Mouse (Mus musculus) cerebellum, adult 11 months (tissue): ENCODE data around the gene Frem3.

Source experiments
- DNase-seq: peaks from one replicate; pipeline ENCODE4 v3.0.0; 2022

The Frem3 gene

DNA sequence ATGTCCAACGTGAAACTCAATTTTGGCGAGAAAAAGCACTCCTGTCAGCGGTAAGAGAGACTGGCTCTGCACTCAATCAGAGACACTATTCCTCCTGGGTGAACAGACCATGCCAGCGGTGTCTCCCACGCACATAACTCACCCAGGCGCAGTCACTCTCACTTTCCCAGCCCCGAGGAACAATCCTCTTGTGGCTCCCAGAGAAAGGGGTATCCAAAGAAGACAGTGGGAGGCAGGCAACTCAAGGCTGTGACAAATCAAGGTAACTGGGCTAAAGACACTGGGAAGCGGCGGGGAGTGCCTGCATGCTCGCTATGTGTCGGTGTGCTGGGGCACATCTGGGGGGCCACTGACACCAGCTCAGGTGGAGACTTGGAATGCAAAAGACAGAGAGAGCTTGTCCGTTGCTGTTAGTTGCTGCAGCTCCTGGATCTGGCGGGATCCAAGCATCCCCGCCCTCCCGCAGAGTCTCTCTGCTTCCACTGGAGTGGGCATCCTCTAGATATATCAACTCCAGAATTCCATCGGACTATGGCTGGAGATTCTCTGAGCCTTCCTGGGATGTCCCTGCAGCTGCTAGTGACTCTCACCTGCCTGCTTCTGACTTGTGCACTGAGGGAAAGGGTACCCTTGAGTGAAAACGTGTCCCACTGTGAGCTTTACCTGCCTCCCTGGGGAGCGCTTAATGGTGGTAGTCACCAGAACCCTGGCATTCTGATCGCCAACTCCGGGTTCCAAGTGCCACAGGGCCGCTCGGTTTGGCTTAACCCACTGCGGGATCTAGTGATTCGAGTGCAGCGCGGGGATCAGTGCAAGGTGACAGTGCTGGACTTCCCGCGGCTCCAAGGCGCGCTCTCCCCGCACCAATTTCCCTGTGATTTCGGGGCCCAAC is at the start of gene Frem3:
Gene Frem3 (plus strand): TSS at position 532 of the 892 bp plus-strand sequence.
- no peak for DNase-seq

- DNase-seq = no peak
These were observed 46.6 kb upstream of the Frem3 start for GRCm38 (mm10) chr8:80564205-80564839.

- DNase-seq = no peak
These were observed 43.4 kb upstream of the Frem3 start for GRCm38 (mm10) chr8:80567471-80567870.

DNA sequence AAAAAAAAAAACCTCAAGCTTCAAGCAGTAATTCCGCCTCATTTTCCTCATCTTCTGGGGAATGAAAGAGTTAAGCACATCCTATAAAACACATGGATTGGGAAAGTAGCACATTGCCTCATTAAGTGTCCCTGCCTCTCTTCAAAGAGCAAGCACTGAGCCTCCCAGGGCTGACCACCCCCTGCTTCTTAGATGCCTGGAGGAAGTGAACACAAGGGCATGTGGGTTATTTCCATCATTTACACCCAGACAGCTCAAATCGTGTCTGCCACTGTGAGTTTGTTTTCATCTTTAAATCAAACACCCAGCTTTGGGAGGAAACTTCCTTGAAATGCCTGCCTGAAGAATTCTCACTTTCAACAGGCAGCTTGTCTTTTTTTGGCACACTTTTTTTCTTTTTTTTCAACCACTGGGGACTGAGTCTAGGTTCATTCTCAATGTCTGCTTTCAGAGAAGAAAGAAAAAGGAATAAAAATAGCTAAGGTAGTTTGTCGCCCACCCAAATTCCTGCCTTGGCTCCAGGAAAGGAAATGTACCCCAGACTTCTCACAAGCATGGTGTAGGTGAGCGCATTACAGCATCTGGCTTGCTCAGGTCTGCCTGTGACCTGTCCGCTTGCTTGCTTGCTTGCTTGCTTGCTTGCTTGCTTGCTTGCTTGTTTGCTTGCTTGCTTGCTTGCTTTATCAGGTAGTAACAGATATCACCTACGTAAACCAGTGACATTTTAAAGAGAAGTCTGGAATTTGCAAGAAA is 42.5 kb upstream of the Frem3 start:
- no peak for DNase-seq

DNA sequence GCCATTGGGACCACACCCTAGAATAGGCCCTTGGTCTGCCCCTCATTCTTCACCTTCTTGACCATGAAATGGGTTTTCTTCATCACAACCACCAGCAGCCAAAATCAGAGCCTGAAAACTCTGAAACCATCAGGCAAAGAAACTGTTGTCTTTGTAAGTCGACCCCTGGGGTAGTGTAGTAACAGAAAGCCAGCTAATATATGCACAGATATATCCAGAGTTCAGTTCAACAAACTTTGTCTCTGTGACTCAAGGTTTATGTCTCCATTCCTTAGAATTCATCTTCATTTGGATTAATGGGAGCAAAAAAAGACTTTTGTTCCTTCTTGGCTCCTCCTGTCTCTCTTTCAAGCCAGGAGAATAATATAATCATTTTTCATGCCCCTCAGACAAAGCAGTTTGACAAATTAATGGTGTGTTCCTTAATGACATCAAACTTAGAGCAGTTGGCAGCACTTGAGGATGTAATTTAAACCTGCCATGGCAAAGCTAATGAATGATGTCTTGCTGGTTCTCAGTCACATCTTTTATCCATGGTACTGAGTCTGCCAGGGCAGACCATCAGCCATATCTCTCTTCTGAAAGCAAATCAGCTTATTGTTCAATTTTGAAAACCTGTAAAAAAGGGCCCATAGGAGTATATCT is 38.3 kb upstream of the Frem3 start:
- DNase-seq = no peak

DNA sequence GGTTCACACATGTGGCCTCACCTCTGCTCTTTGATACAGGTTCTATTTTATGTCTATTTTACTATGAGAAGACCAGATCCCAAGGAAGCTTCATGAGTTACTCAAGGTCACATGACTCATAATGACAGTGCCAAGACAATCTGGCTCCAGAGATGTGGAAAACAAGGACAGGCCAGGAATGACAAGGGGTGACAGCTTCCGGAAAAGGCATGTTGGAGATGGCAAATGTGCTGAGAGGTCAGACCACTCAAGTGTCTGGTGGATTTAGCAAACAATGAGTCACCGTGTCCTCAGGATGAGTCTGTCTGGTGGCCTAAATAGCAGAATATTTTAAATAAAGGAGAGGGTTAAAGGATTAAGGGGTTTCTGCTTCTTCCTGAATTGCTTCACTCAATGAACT is 33.8 kb upstream of the Frem3 start:
- DNase-seq = no peak

DNA sequence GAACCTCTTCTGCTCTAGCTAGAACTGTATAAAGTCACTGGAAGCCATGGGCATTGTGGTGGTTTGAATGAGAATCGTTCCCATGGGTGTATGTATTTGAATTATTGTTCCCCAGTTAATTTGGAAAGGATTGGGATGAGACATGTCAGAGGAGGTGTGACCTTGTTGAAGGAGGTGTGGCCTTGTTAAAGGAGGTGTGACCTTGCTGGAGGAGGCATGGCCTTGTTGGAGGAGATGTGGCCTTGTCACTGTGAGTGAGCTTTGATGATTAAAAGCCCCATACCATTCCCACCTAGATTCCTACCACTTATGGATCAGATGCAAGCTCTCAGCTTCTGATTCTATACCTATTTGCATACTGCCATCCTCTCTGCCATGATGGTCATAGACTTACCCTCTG is 31.8 kb upstream of the Frem3 start:
- no peak for DNase-seq

- DNase-seq = no peak
These were observed 18.3 kb upstream of the Frem3 start for GRCm38 (mm10) chr8:80592626-80593025.

DNA sequence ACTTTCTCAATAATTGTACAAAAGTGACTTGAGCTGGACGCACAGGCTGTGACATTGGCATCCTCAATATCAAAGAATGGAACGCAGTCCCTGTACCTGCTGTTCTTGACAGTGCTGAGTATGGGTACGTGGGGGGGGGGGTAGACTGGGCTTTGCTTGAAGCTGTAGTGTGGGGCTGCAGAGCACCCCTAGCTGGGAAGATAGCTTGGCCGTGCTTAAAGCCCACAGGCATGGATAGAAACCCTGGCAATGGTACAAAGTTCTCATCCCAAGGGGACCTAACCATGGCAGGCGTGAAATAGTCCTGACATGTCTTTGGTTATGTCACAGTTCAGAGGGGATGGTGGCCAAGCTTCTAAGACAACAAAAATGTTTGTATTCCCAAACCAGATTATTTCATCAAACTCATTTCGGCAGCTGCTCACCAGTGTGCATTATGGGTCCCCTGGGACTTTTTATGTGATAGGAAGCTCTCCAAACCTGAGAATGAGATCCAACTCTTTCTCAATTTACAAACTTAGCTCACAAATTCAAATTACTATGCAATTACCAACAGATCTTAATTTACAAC is 10.2 kb upstream of the Frem3 start:
- no peak for DNase-seq

GRCm38 (mm10) chr8:80601886-80602285 is 9.0 kb upstream of the Frem3 start:
- no peak for DNase-seq

- DNase-seq = no peak
These were observed 3.8 kb upstream of the Frem3 start for GRCm38 (mm10) chr8:80607082-80607481.

DNA sequence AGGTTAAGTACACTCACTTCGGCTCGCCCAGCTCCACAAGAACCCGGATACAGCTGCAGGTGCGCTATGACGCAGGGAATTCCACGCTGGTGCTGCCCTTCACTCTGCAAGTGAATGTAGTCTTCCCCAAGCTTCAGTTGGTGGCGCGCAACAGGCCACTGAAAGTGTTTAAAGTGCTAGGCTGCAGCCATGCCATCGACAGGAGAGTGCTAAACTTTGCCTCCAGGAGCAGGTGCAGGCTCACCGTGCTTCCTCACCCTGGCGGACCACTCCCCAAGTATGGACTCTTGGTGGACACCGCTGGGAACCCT is 516 bp downstream of the Frem3 start:
- DNase-seq = no peak

GRCm38 (mm10) chr8:80619787-80620186 is 8.9 kb downstream of the Frem3 start:
- DNase-seq = no peak

GRCm38 (mm10) chr8:80647394-80647793 is 36.5 kb downstream of the Frem3 start:
- no peak for DNase-seq

GRCm38 (mm10) chr8:80657639-80658038 is 46.8 kb downstream of the Frem3 start:
- DNase-seq = no peak

- DNase-seq = no peak
These were observed 50.2 kb downstream of the Frem3 start for GRCm38 (mm10) chr8:80661055-80661454.

DNA sequence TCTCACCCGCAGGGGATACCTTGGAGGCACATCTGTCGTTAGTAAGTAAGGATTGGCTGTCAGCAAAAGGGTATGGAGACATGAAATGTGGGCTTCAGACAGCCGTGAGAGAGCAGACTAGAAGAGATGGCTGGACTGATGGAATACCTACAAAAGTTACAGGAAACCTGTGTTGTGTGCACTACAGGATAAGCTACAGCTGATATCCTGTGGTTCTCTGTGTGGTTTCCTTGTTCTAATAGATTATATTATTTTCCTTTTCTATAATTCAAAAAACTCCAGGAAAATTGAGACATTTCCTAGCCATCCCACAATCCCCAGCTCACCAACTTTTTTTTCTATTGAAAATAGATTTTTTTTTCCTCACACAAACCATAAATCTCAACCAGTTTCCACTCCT is 52.6 kb downstream of the Frem3 start:
- no peak for DNase-seq

DNA sequence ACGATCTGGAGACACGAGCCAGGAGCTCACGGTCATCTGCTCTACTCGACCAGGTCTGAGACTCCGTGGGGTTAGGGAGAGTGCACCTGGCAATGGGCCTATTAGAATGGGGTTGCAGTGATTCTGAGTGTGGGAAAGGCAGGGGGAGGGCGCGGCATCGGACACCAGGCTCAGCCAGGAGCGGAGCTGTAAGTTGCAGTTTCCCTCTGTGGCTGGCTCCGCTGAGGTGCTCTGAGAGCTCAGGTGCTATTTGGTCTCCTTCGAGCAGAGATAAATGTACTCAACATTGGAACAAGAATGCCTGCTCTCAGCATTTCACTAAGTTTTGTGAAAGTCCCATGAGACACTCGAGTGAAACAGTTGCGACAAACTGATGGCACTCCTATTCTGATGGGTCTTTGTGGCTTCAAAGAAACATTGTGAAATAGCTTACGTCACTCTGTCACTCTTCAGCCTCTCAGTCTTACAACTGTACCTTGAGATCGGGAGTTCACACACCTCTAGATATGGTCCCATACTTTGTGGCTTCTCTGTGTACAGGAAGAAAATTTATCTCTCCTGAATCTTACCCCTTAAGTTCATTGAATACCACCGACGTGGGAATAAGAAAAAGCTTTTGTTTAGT is 58.5 kb downstream of the Frem3 start:
- no peak for DNase-seq

GRCm38 (mm10) chr8:80682594-80682993 is 71.7 kb downstream of the Frem3 start:
- no peak for DNase-seq

GRCm38 (mm10) chr8:80683756-80684335 is 73.0 kb downstream of the Frem3 start:
- DNase-seq = no peak

DNA sequence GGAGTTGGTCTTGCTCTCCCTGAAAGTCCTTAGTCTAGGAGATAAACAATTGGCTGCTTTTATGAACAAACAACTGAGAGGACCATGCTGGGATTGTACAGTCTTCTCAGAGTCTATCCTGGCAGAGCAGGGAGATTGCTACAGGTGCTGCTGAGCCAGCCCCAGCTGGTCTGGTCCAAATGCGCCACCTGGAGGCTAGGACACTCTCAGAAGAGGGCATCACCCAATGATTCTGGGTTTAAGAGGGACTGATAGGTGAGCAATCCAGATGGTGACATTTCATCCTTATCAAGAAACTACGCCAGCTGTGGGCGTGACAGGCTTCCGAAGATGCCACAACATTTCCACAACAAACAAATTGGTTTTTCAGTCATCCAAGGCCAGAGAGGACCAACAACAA is 77.3 kb downstream of the Frem3 start:
- peak; percentile 16 for DNase-seq
